Mouse (Mus musculus): ENCODE results near the gene Sparc.

DNA sequence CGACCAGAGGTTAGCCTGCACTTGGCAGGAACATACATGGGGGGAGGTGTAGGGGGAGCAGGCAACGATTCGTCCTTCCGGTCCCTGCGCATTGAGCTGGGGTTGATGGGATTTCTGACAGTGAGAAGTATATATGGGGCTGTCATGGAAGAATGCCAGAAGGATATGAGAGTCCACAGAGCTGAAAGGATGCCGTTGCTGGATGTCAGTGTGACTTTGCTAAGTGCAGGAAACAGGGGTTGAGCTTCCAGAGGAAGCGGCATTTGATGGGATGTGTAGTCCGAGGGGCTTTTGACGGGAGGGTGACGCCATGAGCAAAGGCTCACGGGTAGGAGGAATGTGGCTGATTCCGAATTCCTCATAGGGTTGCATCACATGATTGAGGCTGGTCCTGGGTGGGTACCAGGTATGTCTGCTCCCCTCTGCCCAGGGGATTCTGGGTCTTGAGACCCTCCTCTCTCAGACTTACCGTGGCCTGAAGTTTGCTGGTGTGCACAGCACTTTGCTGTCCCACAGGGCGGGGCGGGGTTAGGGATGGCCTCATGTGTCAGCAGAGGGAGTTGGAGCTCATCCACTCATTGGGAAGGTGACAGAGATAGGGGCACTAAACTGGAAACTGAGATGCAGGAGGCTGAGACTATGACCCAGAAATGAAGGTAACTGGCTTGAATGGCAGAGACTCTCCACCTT is 64.7 kb downstream of the Sparc start:
- no peak for TF ChIP-seq POLR2A (IDR thresholded peaks at IDR 0.05; ENCODE audit: insufficient read depth, low read depth, low read length)
- no peak for TF ChIP-seq EP300 (IDR thresholded peaks at IDR 0.05; ENCODE audit: insufficient read depth, low read depth, low read length)
- no peak for TF ChIP-seq CTCF (IDR thresholded peaks at IDR 0.05)

All from heart, adult 2 months (tissue).